Mouse (Mus musculus) CD8-positive naive resting alpha-beta T cell, adult 2 months (primary cell): Measurements from ENCODE around the gene Itga5.

ENCODE experiments used
- DNase-seq, 2 experiments: peaks; one replicate each; pipeline ENCODE4 v3.0.0; 2022; ENCODE audit warnings: low read depth in 2 of 2, low spot score in 2 of 2

Itga5 gene

GRCm38 (mm10) chr15:103297313-103297712 lies 69.2 kb downstream of the Itga5 start:
- no peak for DNase-seq

GRCm38 (mm10) chr15:103295851-103296250 lies 70.7 kb downstream of the Itga5 start:
- no peak for DNase-seq

- no peak for DNase-seq
These were observed 71.9 kb downstream of the Itga5 start for GRCm38 (mm10) chr15:103294649-103295048.
